Mouse (Mus musculus): Measurements from ENCODE around the gene Mff. TPM values are rescaled to one million over a fixed set of nuclear protein-coding genes. Genes with fewer than 3 reads are reported as not detected.

Gene Mff
- polyA plus RNA-seq, 1 experiment from 2014 or later, result 463 TPM

GRCm38 (mm10) chr1:82762274-82762673 is 37.6 kb downstream of the Mff start:
- H3K27ac ChIP-seq (replicated peaks; ENCODE audit: low read depth, low read length), result no peak overlapping the region

DNA sequence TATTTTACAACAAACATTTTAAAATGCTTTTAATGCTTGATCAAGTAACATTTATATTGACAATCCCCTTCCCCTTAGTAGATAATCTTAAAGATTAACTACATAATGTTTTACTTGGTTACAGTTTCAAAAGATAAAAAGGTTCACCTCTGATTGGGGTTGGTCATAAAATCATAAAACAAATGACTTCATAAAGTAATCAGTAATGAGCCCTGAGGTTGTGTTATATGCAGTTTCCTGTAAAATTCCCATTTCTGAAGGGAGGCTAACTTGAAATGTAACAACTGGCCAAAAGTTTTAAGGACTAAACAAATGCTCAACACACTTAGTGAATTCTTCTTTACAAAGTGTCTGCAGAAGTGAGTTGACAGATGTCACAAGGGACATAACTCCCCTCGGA is 41.5 kb downstream of the Mff start:
- H3K27ac ChIP-seq (replicated peaks; ENCODE audit: low read depth, low read length), result no peak overlapping the region
- H3K36me3 ChIP-seq (ENCODE audit: control insufficient read depth, insufficient read depth, low read length), result 0 out of 2 replicates have a peak, but pooled peaks cover 6% of the 10 kb centered on the region
- no peaks in the 10 kb centered on the region for H3K4me1 ChIP-seq (ENCODE audit: control insufficient read depth, insufficient read depth, low read length)
- no peak overlapping the region for H3K4me2 ChIP-seq (ENCODE audit: low read length)
- H3K9ac ChIP-seq (replicated peaks; ENCODE audit: low read length), result no peak overlapping the region
- no peaks in the 10 kb centered on the region for H3K9me3 ChIP-seq (ENCODE audit: control insufficient read depth, low read length)
- ATAC-seq (ENCODE audit: low FRiP score, low TSS enrichment) (no peak), DNase-seq (no peak)
- WGBS, result 84% methylated on average over 1 of the region's 1 CpGs
- H3K4me3 ChIP-seq (replicated peaks; ENCODE audit: low read depth, low read length), result no peak overlapping the region
- H3K27me3 ChIP-seq (ENCODE audit: control insufficient read depth, insufficient read depth, low read length), result no peaks in the 10 kb centered on the region

More at GRCm38 (mm10) chr1:82762274-82762673, 37.6 kb downstream of the Mff start:
- H3K4me3 ChIP-seq (replicated peaks; ENCODE audit: low read depth, low read length), result no peak overlapping the region
- H3K9me3 ChIP-seq (ENCODE audit: control insufficient read depth, low read length), result no peaks in the 10 kb centered on the region
- no peaks in the 10 kb centered on the region for H3K27me3 ChIP-seq (ENCODE audit: control insufficient read depth, insufficient read depth, low read length)
- ATAC-seq (ENCODE audit: low FRiP score, low TSS enrichment), result no peak
- H3K4me2 ChIP-seq (ENCODE audit: low read length), result no peak overlapping the region
- H3K4me1 ChIP-seq (ENCODE audit: control insufficient read depth, insufficient read depth, low read length), result no peaks in the 10 kb centered on the region
- H3K36me3 ChIP-seq (ENCODE audit: control insufficient read depth, insufficient read depth, low read length), result 0 out of 2 replicates have a peak, but pooled peaks cover 9% of the 10 kb centered on the region
- H3K9ac ChIP-seq (replicated peaks; ENCODE audit: low read length), result no peak overlapping the region
- no peak for DNase-seq
- WGBS, result 84% methylated on average over 1 of the region's 1 CpGs

DNA sequence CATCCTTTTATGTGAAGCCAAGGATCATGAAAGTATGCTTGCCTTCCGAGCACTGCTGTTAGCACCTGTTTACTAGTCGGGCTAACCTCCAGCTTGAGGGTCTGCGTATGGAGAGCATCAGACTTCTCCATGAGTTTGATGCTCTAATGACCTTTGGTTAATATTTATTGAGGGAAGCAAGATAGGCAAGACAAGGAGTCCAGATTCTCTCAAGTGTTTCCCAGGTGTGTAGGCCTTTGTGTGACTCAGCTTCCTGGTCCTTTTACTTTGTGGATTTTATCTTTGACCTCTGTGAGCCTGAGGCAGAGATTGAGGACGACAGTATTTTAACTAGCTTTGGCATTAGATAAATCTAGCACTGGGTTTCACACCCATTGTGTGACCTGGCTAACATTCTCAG is 42.0 kb downstream of the Mff start:
- 0 out of 2 replicates have a peak, but pooled peaks cover 6% of the 10 kb centered on the region for H3K36me3 ChIP-seq (ENCODE audit: control insufficient read depth, insufficient read depth, low read length)
- no peak for DNase-seq
- no peak overlapping the region for H3K9ac ChIP-seq (replicated peaks; ENCODE audit: low read length)
- H3K9me3 ChIP-seq (ENCODE audit: control insufficient read depth, low read length), result no peaks in the 10 kb centered on the region
- no peaks in the 10 kb centered on the region for H3K4me1 ChIP-seq (ENCODE audit: control insufficient read depth, insufficient read depth, low read length)
- H3K27ac ChIP-seq (replicated peaks; ENCODE audit: low read depth, low read length), result no peak overlapping the region
- ATAC-seq (ENCODE audit: low FRiP score, low TSS enrichment), result no peak
- WGBS, result 90% methylated on average over 4 of the region's 4 CpGs
- H3K27me3 ChIP-seq (ENCODE audit: control insufficient read depth, insufficient read depth, low read length), result no peaks in the 10 kb centered on the region
- H3K4me2 ChIP-seq (ENCODE audit: low read length), result no peak overlapping the region
- no peak overlapping the region for H3K4me3 ChIP-seq (replicated peaks; ENCODE audit: low read depth, low read length)

GRCm38 (mm10) chr1:82768269-82768668 is 43.6 kb downstream of the Mff start, which contains the start of gene Tm4sf20:
Gene Tm4sf20, minus strand, starts transcription at chr1:82768461.
- DNase-seq (no peak), ATAC-seq (ENCODE audit: low FRiP score, low TSS enrichment) (no peak)
- H3K27ac ChIP-seq (replicated peaks; ENCODE audit: low read depth, low read length), result no peak within 1 kb of the TSS
- H3K36me3 ChIP-seq (ENCODE audit: control insufficient read depth, insufficient read depth, low read length), result no peaks in the 10 kb centered on the region
- no peaks in the 10 kb centered on the region for H3K9me3 ChIP-seq (ENCODE audit: control insufficient read depth, low read length)
- 79% methylated on average over 5 of the region's 5 CpGs for WGBS
- no peak within 1 kb of the TSS for H3K4me2 ChIP-seq (ENCODE audit: low read length)
- no peaks in the 10 kb centered on the region for H3K27me3 ChIP-seq (ENCODE audit: control insufficient read depth, insufficient read depth, low read length)
- no peaks in the 10 kb centered on the region for H3K4me1 ChIP-seq (ENCODE audit: control insufficient read depth, insufficient read depth, low read length)
- no peak within 1 kb of the TSS for H3K9ac ChIP-seq (replicated peaks; ENCODE audit: low read length)
- no peak within 1 kb of the TSS for H3K4me3 ChIP-seq (replicated peaks; ENCODE audit: low read depth, low read length)

DNA sequence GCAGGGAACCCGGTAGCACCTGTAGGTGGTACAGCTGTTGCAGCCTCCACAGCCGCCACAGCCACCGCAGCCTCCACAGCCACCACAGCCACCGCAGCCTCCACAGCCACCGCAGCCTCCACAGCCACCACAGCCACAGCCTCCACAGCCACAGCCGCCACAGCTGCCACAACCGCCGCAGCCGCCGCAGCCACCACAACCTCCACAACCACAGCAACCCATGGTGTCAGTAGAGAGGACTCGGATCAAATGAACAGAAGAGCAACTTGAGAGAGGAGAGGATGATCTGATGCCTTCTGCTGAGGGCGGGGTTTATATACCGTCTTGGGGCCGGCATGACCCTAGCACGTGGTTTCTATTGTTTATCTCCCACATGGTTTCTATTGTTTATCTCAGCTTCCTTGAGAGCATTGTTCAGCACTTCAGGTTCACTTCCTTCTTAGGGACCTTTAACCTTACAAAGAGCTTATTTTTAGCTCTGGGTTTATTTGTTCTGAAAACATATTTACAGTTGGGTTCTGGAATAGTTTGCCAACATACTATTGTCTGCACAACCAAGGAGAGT is 46.4 kb downstream of the Mff start, which contains the start of gene Gm47791:
Gene Gm47791 (minus strand): TSS at position 222 of the 565 bp plus-strand sequence.
- ATAC-seq (ENCODE audit: low FRiP score, low TSS enrichment), result no peak
- Histone ChIP-seq H3K36me3 (ENCODE audit: control insufficient read depth, insufficient read depth, low read length) (no peaks in the 10 kb centered on the region), H3K4me2 (ENCODE audit: low read length) (no peak within 1 kb of the TSS), H3K4me3 (replicated peaks; ENCODE audit: low read depth, low read length) (no peak within 1 kb of the TSS), H3K9ac (replicated peaks; ENCODE audit: low read length) (no peak within 1 kb of the TSS), H3K27ac (replicated peaks; ENCODE audit: low read depth, low read length) (no peak within 1 kb of the TSS), H3K9me3 (ENCODE audit: control insufficient read depth, low read length) (no peaks in the 10 kb centered on the region), H3K4me1 (ENCODE audit: control insufficient read depth, insufficient read depth, low read length) (no peaks in the 10 kb centered on the region), H3K27me3 (ENCODE audit: control insufficient read depth, insufficient read depth, low read length) (no peaks in the 10 kb centered on the region)
- 91% methylated on average over 15 of the region's 15 CpGs for WGBS
- DNase-seq, result no peak

- Histone ChIP-seq H3K9me3 (ENCODE audit: control insufficient read depth, low read length) (no peaks in the 10 kb centered on the region), H3K36me3 (ENCODE audit: control insufficient read depth, insufficient read depth, low read length) (no peaks in the 10 kb centered on the region), H3K27ac (replicated peaks; ENCODE audit: low read depth, low read length) (no peak overlapping the region), H3K4me1 (ENCODE audit: control insufficient read depth, insufficient read depth, low read length) (no peaks in the 10 kb centered on the region), H3K4me2 (ENCODE audit: low read length) (no peak overlapping the region), H3K4me3 (replicated peaks; ENCODE audit: low read depth, low read length) (no peak overlapping the region), H3K9ac (replicated peaks; ENCODE audit: low read length) (no peak overlapping the region), H3K27me3 (ENCODE audit: control insufficient read depth, insufficient read depth, low read length) (no peaks in the 10 kb centered on the region)
- DNase-seq (no peak), ATAC-seq (ENCODE audit: low FRiP score, low TSS enrichment) (no peak; the same call in 1 of the 2 replicates)
- WGBS, result 93% methylated on average over 4 of the region's 4 CpGs
These were observed 47.7 kb downstream of the Mff start for GRCm38 (mm10) chr1:82772428-82772827.

- no peak for ATAC-seq (ENCODE audit: low FRiP score, low TSS enrichment)
- H3K27ac ChIP-seq (replicated peaks; ENCODE audit: low read depth, low read length), result no peak overlapping the region
- no peak overlapping the region for H3K4me2 ChIP-seq (ENCODE audit: low read length)
- no peak overlapping the region for H3K9ac ChIP-seq (replicated peaks; ENCODE audit: low read length)
- H3K9me3 ChIP-seq (ENCODE audit: control insufficient read depth, low read length), result no peaks in the 10 kb centered on the region
- H3K4me3 ChIP-seq (replicated peaks; ENCODE audit: low read depth, low read length), result no peak overlapping the region
- 69% methylated on average over 5 of the region's 5 CpGs for WGBS
- H3K4me1 ChIP-seq (ENCODE audit: control insufficient read depth, insufficient read depth, low read length), result no peaks in the 10 kb centered on the region
- no peaks in the 10 kb centered on the region for H3K36me3 ChIP-seq (ENCODE audit: control insufficient read depth, insufficient read depth, low read length)
- DNase-seq, result no peak
- no peaks in the 10 kb centered on the region for H3K27me3 ChIP-seq (ENCODE audit: control insufficient read depth, insufficient read depth, low read length)
These were observed 48.5 kb downstream of the Mff start for GRCm38 (mm10) chr1:82773208-82773607.

GRCm38 (mm10) chr1:82775293-82775692 is 50.6 kb downstream of the Mff start:
- ATAC-seq (ENCODE audit: low FRiP score, low TSS enrichment) (no peak), DNase-seq (no peak)
- Histone ChIP-seq H3K9me3 (ENCODE audit: control insufficient read depth, low read length) (no peaks in the 10 kb centered on the region), H3K4me3 (replicated peaks; ENCODE audit: low read depth, low read length) (no peak overlapping the region), H3K4me1 (ENCODE audit: control insufficient read depth, insufficient read depth, low read length) (no peaks in the 10 kb centered on the region), H3K4me2 (ENCODE audit: low read length) (no peak overlapping the region), H3K9ac (replicated peaks; ENCODE audit: low read length) (no peak overlapping the region), H3K27me3 (ENCODE audit: control insufficient read depth, insufficient read depth, low read length) (no peaks in the 10 kb centered on the region), H3K36me3 (ENCODE audit: control insufficient read depth, insufficient read depth, low read length) (no peaks in the 10 kb centered on the region), H3K27ac (replicated peaks; ENCODE audit: low read depth, low read length) (no peak overlapping the region)
- 92% methylated on average over 4 of the region's 4 CpGs for WGBS

DNA sequence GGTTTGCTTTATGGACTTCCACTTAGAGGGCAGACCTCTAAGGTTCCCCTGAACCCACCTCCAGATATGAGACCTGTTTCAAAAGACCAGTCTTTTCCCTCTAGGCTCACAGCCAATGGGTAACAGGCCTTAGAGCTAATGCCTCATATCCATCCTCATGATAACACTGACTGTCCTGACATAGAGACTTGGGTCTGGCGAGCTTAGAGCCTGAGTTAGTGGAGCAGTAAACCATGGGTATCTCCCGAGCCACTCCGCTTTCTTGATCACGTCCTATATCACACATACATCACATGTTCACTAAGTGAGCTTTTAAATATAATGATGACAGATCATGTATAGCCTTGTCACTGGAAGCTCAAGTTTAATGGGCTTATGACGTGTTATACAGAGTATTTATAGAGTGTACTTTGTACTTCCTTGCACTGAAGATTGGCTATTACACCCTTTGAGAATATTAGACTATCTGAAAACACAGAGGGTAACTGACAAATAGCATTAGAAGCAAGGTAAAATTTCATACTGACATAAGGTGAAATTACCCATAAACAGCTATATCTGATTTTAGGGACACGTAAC is 54.8 kb downstream of the Mff start:
- Histone ChIP-seq H3K9ac (replicated peaks; ENCODE audit: low read length) (no peak overlapping the region), H3K36me3 (ENCODE audit: control insufficient read depth, insufficient read depth, low read length) (no peaks in the 10 kb centered on the region), H3K27me3 (ENCODE audit: control insufficient read depth, insufficient read depth, low read length) (no peaks in the 10 kb centered on the region), H3K4me2 (ENCODE audit: low read length) (no peak overlapping the region), H3K27ac (replicated peaks; ENCODE audit: low read depth, low read length) (no peak overlapping the region), H3K4me1 (ENCODE audit: control insufficient read depth, insufficient read depth, low read length) (no peaks in the 10 kb centered on the region), H3K4me3 (replicated peaks; ENCODE audit: low read depth, low read length) (no peak overlapping the region), H3K9me3 (ENCODE audit: control insufficient read depth, low read length) (no peaks in the 10 kb centered on the region)
- no peak for ATAC-seq (ENCODE audit: low FRiP score, low TSS enrichment)
- 89% methylated on average over 6 of the region's 6 CpGs for WGBS
- no peak for DNase-seq
